ENCODE assay signal across 8 mouse cellular contexts in genomic region chr17:78272713-78273483, GRCm38 (mm10).
A peak's percentile ranks its signal among the peaks of the same experiment; 100 is the strongest.
DNase-seq lines count a peak whose midpoint lies in the region; TF ChIP-seq lines count a peak whose summit lies in the region.
"Had no signal": no experiment of that assay in that cellular context is flagged by ENCODE, and none has a peak within 500 bp of the region (broad histone marks: within the 10 kb centered on the region; RNA-seq: fewer than 3 reads in every experiment).

No protein-coding gene starts in this region.

- no peak for TF ChIP-seq POLR2A in embryonic fibroblast, embryonic 13.5 days (IDR thresholded peaks at IDR 0.05; ENCODE audit: low read depth, low read length)

- no peak for TF ChIP-seq CTCF in embryonic fibroblast, embryonic 13.5 days (IDR thresholded peaks at IDR 0.05; ENCODE audit: borderline replicate concordance, insufficient read depth, low read length)

- no peak overlapping the region for H3K4me3 ChIP-seq in embryonic fibroblast, embryonic 13.5 days (ENCODE audit: insufficient read depth, low read length)

- peaks cover 24% of the 10 kb centered on the region for H3K4me1 ChIP-seq in embryonic fibroblast, embryonic 13.5 days (ENCODE audit: control insufficient read depth, insufficient read depth, low read length)

- H3K27ac ChIP-seq in embryonic fibroblast, embryonic 13.5 days (ENCODE audit: insufficient read depth, low read length): peak overlapping the region; percentile 92

- peak; percentile 53 for DNase-seq in kidney, adult 18-20 months
- no peak for DNase-seq in kidney, postnatal 14 days
- peak; percentile 51 for DNase-seq in adipocyte (ENCODE audit: low spot score)
- DNase-seq in kidney, postnatal 36 days: peak; percentile 41 to 46
- DNase-seq in urinary bladder, adult 18-20 months (ENCODE audit: low spot score in 2 of 2): no peak
- DNase-seq in c-Kit-positive CD71-positive TER-119-positive erythroid progenitor cells, embryonic 14.5 days (ENCODE audit: low spot score): no peak
- DNase-seq: thymus, postnatal 25 days had no signal

Comparison
In these comparisons a context has a peak if more than half of its experiments do, and no peak if none do; other contexts are left out.
1. DNase-seq: peak in kidney, adult 18-20 months (single experiment), adipocyte (single experiment) and kidney, postnatal 36 days (2 of 2); none in kidney, postnatal 14 days (single experiment), urinary bladder, adult 18-20 months (0 of 2) and c-Kit-positive CD71-positive TER-119-positive erythroid progenitor cells, embryonic 14.5 days (single experiment).